Mouse (Mus musculus) left cerebral cortex, adult 2 months (tissue): ENCODE measurements at regions not wholly inside any gene's neighbourhood (a gene's known extent, or its start where the extent isn't known, plus 50 kb on each side); places are given as distances from the start of the nearest gene placed in this dataset.
"Not testable (repeated sequence)": the region's sequence is repeated elsewhere in the genome, so short reads cannot be mapped to it uniquely, and the experiment has no call there.

Experiments used
- DNase-seq, 2 experiments: peaks; one replicate each; pipeline ENCODE4 v3.0.0; 2021 to 2022; ENCODE audit warnings: low spot score in 2 of 2, mixed read lengths in 1 of 2; ENCODE audit errors: extremely low spot score in 1 of 2
- H3K27ac ChIP-seq: fragments of 200-600 bp; 2 replicates; pipeline ENCODE4 v1.8.1; 2022
- H3K4me3 ChIP-seq: fragments of 200-600 bp; 2 replicates; pipeline ENCODE4 v1.8.1; 2022
- CTCF ChIP-seq: fragments of 200-600 bp; IDR thresholded peaks from 2 replicates; pipeline ENCODE4 v1.8.1; 2022; ENCODE audit warnings: antibody characterized with exemption, mild to moderate bottlenecking, moderate library complexity
- intact Hi-C: fragments of 180-260 bp; cut with DNase I; formaldehyde crosslinking; loops from one replicate; pipeline ENCODE4 v1.15.1; 2025

GRCm38 (mm10) chr4:23636929-23637235, 859.4 kb upstream of the Mms22l start:
- no peak overlapping the region for H3K4me3 ChIP-seq
- intact Hi-C loops, result no loop called here
- TF ChIP-seq CTCF, result no peak
- no peak for DNase-seq
- H3K27ac ChIP-seq, result no peak overlapping the region

DNA sequence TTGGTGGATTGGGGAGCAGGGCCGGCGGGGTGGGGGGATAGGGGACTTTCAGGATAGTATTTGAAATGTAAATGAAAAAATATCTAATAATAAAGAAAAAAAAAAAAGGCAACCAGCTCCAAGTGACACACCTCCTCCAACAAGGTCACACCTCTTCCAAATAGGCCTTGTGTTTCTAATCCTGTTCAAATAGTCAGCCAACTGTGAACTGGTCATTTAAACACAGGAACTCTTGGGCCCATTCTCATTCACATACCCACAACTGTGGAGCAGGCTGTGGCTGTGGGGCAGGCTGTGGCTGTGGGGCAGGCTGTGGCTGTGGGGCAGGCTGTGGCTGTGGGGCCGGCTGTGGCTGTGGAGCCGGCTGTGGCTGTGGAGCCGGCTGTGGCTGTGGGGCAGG, 839.6 kb upstream of the Mms22l start:
- H3K27ac ChIP-seq, DNase-seq, H3K4me3 ChIP-seq, intact Hi-C loops: not testable (repeated sequence)

GRCm38 (mm10) chr4:23668896-23669295, 827.4 kb upstream of the Mms22l start:
- Histone ChIP-seq H3K27ac (no peak overlapping the region), H3K4me3 (no peak overlapping the region)
- no peak for TF ChIP-seq CTCF
- intact Hi-C loops, result no loop called here
- no peak for DNase-seq

- intact Hi-C loops, result no loop called here
- TF ChIP-seq CTCF, result no peak
These were observed 792.6 kb upstream of the Mms22l start for GRCm38 (mm10) chr4:23703626-23704025.

GRCm38 (mm10) chr4:23710716-23711115, 785.5 kb upstream of the Mms22l start:
- no peak overlapping the region for H3K4me3 ChIP-seq
- no peak for DNase-seq
- TF ChIP-seq CTCF, result no peak

More at GRCm38 (mm10) chr4:23703626-23704025, 792.6 kb upstream of the Mms22l start:
- H3K27ac ChIP-seq, result no peak overlapping the region
- H3K4me3 ChIP-seq, result no peak overlapping the region
- DNase-seq, result no peak

GRCm38 (mm10) chr4:23713781-23714415, 782.4 kb upstream of the Mms22l start:
- intact Hi-C loops, result no loop called here
- H3K4me3 ChIP-seq, result no peak overlapping the region
- DNase-seq, result no peak
- H3K27ac ChIP-seq, result no peak overlapping the region
- no peak for TF ChIP-seq CTCF

More at GRCm38 (mm10) chr4:23710716-23711115, 785.5 kb upstream of the Mms22l start:
- intact Hi-C loops, result no loop called here
- H3K27ac ChIP-seq, result no peak overlapping the region

GRCm38 (mm10) chr4:23727846-23728245, 768.4 kb upstream of the Mms22l start:
- intact Hi-C loops, result no loop called here
- TF ChIP-seq CTCF, result no peak
- H3K27ac ChIP-seq, result no peak overlapping the region
- H3K4me3 ChIP-seq, result no peak overlapping the region
- no peak for DNase-seq

DNA sequence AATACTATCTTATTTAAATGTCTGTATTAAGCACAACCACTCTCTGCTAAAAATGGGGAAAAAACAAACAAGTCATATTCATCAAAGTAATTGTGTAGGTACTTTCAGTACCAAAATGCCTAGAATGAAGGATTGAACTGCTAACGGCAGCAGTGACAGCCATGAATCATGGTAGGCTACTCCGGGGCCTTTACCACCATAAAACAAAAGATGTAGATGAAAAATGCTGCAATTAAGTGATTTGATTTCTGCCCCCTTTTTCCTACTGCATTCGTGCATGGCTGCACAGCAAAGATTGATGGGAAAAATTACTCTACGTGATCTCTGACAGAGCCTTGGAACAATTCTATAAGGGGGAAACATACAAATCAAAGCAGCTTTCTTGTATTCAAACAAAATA, 763.8 kb upstream of the Mms22l start:
- no peak for TF ChIP-seq CTCF
- Histone ChIP-seq H3K4me3 (no peak overlapping the region), H3K27ac (no peak overlapping the region)
- intact Hi-C loops, result no loop called here
- DNase-seq, result no peak

DNA sequence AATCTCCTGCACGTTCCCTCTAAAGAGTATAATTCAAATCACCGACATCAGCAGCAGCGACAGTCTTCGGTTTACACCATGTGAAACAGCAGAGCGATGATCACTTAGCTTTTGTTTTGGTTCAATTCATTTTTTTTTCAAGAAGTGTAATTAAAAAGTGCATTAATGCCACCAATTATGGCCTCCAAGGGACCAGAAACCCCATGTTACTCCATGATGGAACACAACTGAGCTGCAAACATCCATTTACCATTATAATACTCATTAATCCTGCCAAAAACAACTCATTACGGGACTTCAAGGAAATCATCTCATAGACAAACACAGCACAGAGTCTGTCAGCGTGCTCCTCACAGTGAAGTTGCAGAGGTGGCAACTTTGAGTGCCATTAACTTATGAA, 752.2 kb upstream of the Mms22l start:
- no peak overlapping the region for H3K27ac ChIP-seq
- intact Hi-C loops, result no loop called here
- DNase-seq, result no peak
- TF ChIP-seq CTCF, result no peak
- H3K4me3 ChIP-seq, result no peak overlapping the region

GRCm38 (mm10) chr4:23758005-23758404, 738.2 kb upstream of the Mms22l start:
- DNase-seq, result no peak
- TF ChIP-seq CTCF, result no peak
- Histone ChIP-seq H3K4me3 (no peak overlapping the region), H3K27ac (no peak overlapping the region)
- intact Hi-C loops, result no loop called here

DNA sequence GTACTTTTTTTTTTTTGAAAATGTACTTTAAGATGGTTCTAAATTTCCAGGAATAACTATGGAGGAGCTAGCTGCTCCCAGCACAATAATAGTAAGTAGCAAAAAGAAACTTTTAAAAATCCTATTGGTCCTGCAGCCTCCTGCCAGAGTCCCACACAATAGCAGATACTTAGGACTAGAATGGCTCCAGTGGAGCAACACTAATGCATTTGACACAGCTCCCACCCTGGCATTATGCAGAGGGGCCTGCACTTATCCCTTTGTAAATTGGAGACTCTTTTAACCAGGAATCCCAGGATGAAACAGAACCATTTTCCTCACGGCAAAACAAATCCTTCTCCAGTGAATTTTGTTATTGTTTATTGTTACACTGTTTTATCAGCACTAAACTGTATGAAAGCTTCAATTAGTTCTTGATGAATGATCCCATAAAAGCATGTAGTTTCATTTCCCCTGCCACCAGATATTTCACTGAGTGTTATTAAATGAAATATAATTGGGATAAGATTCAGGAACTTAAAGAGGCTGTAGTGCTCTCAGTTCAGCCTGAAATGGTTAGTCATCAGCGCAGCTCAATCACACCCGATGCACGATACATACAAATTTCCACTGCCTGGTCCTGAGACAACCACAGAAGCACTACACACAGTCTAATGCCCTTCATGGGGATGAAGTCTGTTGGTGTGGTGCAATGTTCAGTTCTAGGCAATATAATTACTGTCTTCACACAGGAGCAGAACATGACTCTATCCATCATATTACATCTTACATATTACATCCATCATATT, 708.6 kb upstream of the Mms22l start:
- H3K4me3 ChIP-seq, result no peak overlapping the region
- intact Hi-C loops, result no loop called here
- H3K27ac ChIP-seq, result no peak overlapping the region
- no peak for TF ChIP-seq CTCF
- no peak for DNase-seq

DNA sequence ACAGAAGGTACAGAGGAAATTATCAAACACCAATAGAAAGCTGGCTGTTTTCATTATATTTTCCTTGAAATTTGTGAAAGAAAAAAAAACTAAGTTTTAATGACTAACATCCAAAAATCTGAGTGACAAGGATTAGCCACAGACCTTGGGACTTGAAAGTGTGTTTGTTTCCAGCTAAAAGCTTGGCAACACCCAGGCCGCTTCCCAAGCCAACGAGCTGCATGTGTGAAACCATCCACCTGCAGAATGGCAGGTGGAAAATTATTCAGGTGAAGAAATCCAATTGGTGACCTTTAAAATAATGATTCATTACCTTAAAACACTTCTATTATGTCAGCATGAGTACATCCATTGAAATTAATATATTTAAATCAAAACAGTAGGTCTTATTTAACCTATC, 672.7 kb upstream of the Mms22l start:
- TF ChIP-seq CTCF, result no peak
- DNase-seq, result no peak

GRCm38 (mm10) chr4:23826885-23827284, 669.4 kb upstream of the Mms22l start:
- Histone ChIP-seq H3K4me3 (no peak overlapping the region), H3K27ac (no peak overlapping the region)
- TF ChIP-seq CTCF, result no peak
- DNase-seq, result peak in 1 of 2 experiments; percentile 8
- intact Hi-C loops, result loop anchor here (5.0 to 10.0 kb wide), 4 partner anchors 75 to 1340 kb away; partner anchors contain the start of gene Pou3f2

More for the DNA sequence above, 672.7 kb upstream of the Mms22l start:
- no peak overlapping the region for H3K4me3 ChIP-seq
- intact Hi-C loops, result loop anchor here (10.0 kb wide), 1 partner anchor 391 kb away; no protein-coding TSS in a partner anchor
- no peak overlapping the region for H3K27ac ChIP-seq
